Mouse (Mus musculus): ENCODE data around the gene Gh.
"Not testable (repeated sequence)": the region's sequence is repeated elsewhere in the genome, so short reads cannot be mapped to it uniquely, and the experiment has no call there.

Gene Gh

GRCm38 (mm10) chr11:106301765-106302164 is at the start of gene Gh:
Gene Gh, minus strand, starts transcription at chr11:106301865.
- DNase-seq (ENCODE audit: low read depth in 2 of 2, low spot score in 2 of 2): no peak

- no peak for DNase-seq (ENCODE audit: low read depth in 2 of 2, low spot score in 2 of 2)
Observed at GRCm38 (mm10) chr11:106351253-106351652, 49.6 kb upstream of the Gh start.

GRCm38 (mm10) chr11:106350853-106351252 is 49.2 kb upstream of the Gh start:
- no peak for DNase-seq (ENCODE audit: low read depth in 2 of 2, low spot score in 2 of 2)

- DNase-seq (ENCODE audit: low read depth in 2 of 2, low spot score in 2 of 2): no peak
Observed at GRCm38 (mm10) chr11:106349772-106350171, 48.1 kb upstream of the Gh start.

- no peak for DNase-seq (ENCODE audit: low read depth in 2 of 2, low spot score in 2 of 2)
Observed at GRCm38 (mm10) chr11:106344910-106345309, 43.2 kb upstream of the Gh start.

- DNase-seq (ENCODE audit: low read depth in 2 of 2, low spot score in 2 of 2): no peak
Observed at GRCm38 (mm10) chr11:106340990-106341520, 39.4 kb upstream of the Gh start.

GRCm38 (mm10) chr11:106339323-106339722 is 37.7 kb upstream of the Gh start:
- DNase-seq (ENCODE audit: low read depth in 2 of 2, low spot score in 2 of 2): not testable (repeated sequence)

GRCm38 (mm10) chr11:106338870-106339269 is 37.2 kb upstream of the Gh start:
- no peak for DNase-seq (ENCODE audit: low read depth in 2 of 2, low spot score in 2 of 2)

- DNase-seq (ENCODE audit: low read depth in 2 of 2, low spot score in 2 of 2): no peak
Observed at GRCm38 (mm10) chr11:106338029-106338428, 36.4 kb upstream of the Gh start.

GRCm38 (mm10) chr11:106334066-106334465 is 32.4 kb upstream of the Gh start:
- no peak for DNase-seq (ENCODE audit: low read depth in 2 of 2, low spot score in 2 of 2)

- no peak for DNase-seq (ENCODE audit: low read depth in 2 of 2, low spot score in 2 of 2)
Observed at GRCm38 (mm10) chr11:106332458-106332857, 30.8 kb upstream of the Gh start.

- DNase-seq (ENCODE audit: low read depth in 2 of 2, low spot score in 2 of 2): peak; percentile 39 to 70
Observed at GRCm38 (mm10) chr11:106329682-106330081, 28.0 kb upstream of the Gh start.

- DNase-seq (ENCODE audit: low read depth in 2 of 2, low spot score in 2 of 2): no peak
Observed at GRCm38 (mm10) chr11:106329128-106329527, 27.5 kb upstream of the Gh start.

- no peak for DNase-seq (ENCODE audit: low read depth in 2 of 2, low spot score in 2 of 2)
Observed at GRCm38 (mm10) chr11:106328521-106328920, 26.9 kb upstream of the Gh start.

- no peak for DNase-seq (ENCODE audit: low read depth in 2 of 2, low spot score in 2 of 2)
Observed at GRCm38 (mm10) chr11:106326475-106326874, 24.8 kb upstream of the Gh start.

- DNase-seq (ENCODE audit: low read depth in 2 of 2, low spot score in 2 of 2): peak; percentile 69 to 75
Observed at GRCm38 (mm10) chr11:106325566-106326206, 24.0 kb upstream of the Gh start.

- no peak for DNase-seq (ENCODE audit: low read depth in 2 of 2, low spot score in 2 of 2)
Observed at GRCm38 (mm10) chr11:106324858-106325257, 23.2 kb upstream of the Gh start.

GRCm38 (mm10) chr11:106318406-106319366 is 17.0 kb upstream of the Gh start:
- no peak for DNase-seq (ENCODE audit: low read depth in 2 of 2, low spot score in 2 of 2)

GRCm38 (mm10) chr11:106317801-106318200 is 16.1 kb upstream of the Gh start:
- DNase-seq (ENCODE audit: low read depth in 2 of 2, low spot score in 2 of 2): peak in 1 of 2 experiments; percentile 39

- no peak for DNase-seq (ENCODE audit: low read depth in 2 of 2, low spot score in 2 of 2)
Observed at GRCm38 (mm10) chr11:106316416-106316815, 14.8 kb upstream of the Gh start.

- DNase-seq (ENCODE audit: low read depth in 2 of 2, low spot score in 2 of 2): no peak
Observed at GRCm38 (mm10) chr11:106314333-106314812, 12.7 kb upstream of the Gh start, which contains the start of gene Cd79b. Gene Cd79b, minus strand, starts transcription at chr11:106314762.

- DNase-seq (ENCODE audit: low read depth in 2 of 2, low spot score in 2 of 2): no peak
Observed at GRCm38 (mm10) chr11:106313533-106313932, 11.9 kb upstream of the Gh start.

Data from CD8-positive naive resting alpha-beta T cell, adult 2 months (primary cell).